Mouse (Mus musculus): ENCODE results near the gene Ift43. TPM values are rescaled to one million over a fixed set of nuclear protein-coding genes. Genes with fewer than 3 reads are reported as not detected.

Ift43 gene
- total and polyA plus RNA-seq, 3 experiments, result 0.42 to 1.9 TPM; not detected in 1

- Histone ChIP-seq H3K4me3 (ENCODE audit: control insufficient read depth in 1 of 2, insufficient read depth in 1 of 2, low read depth in 2 of 2, low read length in 2 of 2) (no peak overlapping the region), H3K36me3 (ENCODE audit: control insufficient read depth in 1 of 2, insufficient read depth in 2 of 2, low read length in 2 of 2) (0 out of 4 replicates have a peak, but pooled peaks cover 0 to 2% of the 10 kb centered on the region in 2 experiments), H3K27ac (ENCODE audit: control insufficient read depth, low read depth, low read length) (no peak overlapping the region), H3K9me3 (replicated peaks; ENCODE audit: insufficient read depth, low read length) (no peaks in the 10 kb centered on the region), H3K27me3 (ENCODE audit: control insufficient read depth in 1 of 2, insufficient read depth in 2 of 2, low read length in 2 of 2) (no peaks in the 10 kb centered on the region; a peak in 1 of 4 replicates), H3K79me2 (ENCODE audit: control insufficient read depth, insufficient read depth, low read length, poor library complexity) (no peaks in the 10 kb centered on the region; the same call in 1 of the 2 replicates), H3K4me1 (ENCODE audit: control insufficient read depth in 1 of 2, insufficient read depth in 2 of 2, low read length in 2 of 2) (no peaks in the 10 kb centered on the region), H3K9ac (ENCODE audit: control insufficient read depth, low read depth, low read length, poor library complexity, severe bottlenecking) (no peak overlapping the region)
- no peak for DNase-seq (ENCODE audit: low read depth, low spot score)
- TF ChIP-seq NELFE (IDR thresholded peaks at IDR 0.05; ENCODE audit: low read depth, low read length), result no peak
- no peak for TF ChIP-seq JUND (IDR thresholded peaks at IDR 0.05; ENCODE audit: low read depth, low read length)
- TF ChIP-seq TAL1 (IDR thresholded peaks at IDR 0.05; ENCODE audit: low read length), result no peak
- TF ChIP-seq MAZ (IDR thresholded peaks at IDR 0.05; ENCODE audit: low read depth, low read length), result no peak
- TF ChIP-seq BHLHE40 (IDR thresholded peaks at IDR 0.05; ENCODE audit: borderline replicate concordance, low read depth, low read length), result no peak
- TF ChIP-seq UBTF (IDR thresholded peaks at IDR 0.05; ENCODE audit: borderline replicate concordance, insufficient read depth, low read depth, low read length), result no peak
- no peak for TF ChIP-seq GABPA (IDR thresholded peaks at IDR 0.05; ENCODE audit: low read depth, low read length)
These were observed 5.0 kb upstream of the Ift43 start for GRCm38 (mm10) chr12:86077322-86077721.

- no peak overlapping the region for H3K27ac ChIP-seq (ENCODE audit: control insufficient read depth, low read depth, low read length)
- no peaks in the 10 kb centered on the region for H3K4me1 ChIP-seq (ENCODE audit: control insufficient read depth in 1 of 2, insufficient read depth in 2 of 2, low read length in 2 of 2)
- 0 out of 4 replicates have a peak, but pooled peaks cover 0 to 2% of the 10 kb centered on the region in 2 experiments for H3K36me3 ChIP-seq (ENCODE audit: control insufficient read depth in 1 of 2, insufficient read depth in 2 of 2, low read length in 2 of 2)
- no peaks in the 10 kb centered on the region; the same call in 1 of the 2 replicates for H3K79me2 ChIP-seq (ENCODE audit: control insufficient read depth, insufficient read depth, low read length, poor library complexity)
- no peak overlapping the region for H3K4me3 ChIP-seq (ENCODE audit: control insufficient read depth in 1 of 2, insufficient read depth in 1 of 2, low read depth in 2 of 2, low read length in 2 of 2)
- TF ChIP-seq TAL1 (IDR thresholded peaks at IDR 0.05; ENCODE audit: low read length) (no peak), BHLHE40 (IDR thresholded peaks at IDR 0.05; ENCODE audit: borderline replicate concordance, low read depth, low read length) (no peak), KAT2A (conservative IDR thresholded peaks at IDR 0.05; ENCODE audit: low read depth, low read length) (no peak), HCFC1 (IDR thresholded peaks at IDR 0.05; ENCODE audit: low read depth, low read length) (no peak), CHD2 (IDR thresholded peaks at IDR 0.05; ENCODE audit: low read length) (no peak), MXI1 (IDR thresholded peaks at IDR 0.05; ENCODE audit: low read depth, low read length) (no peak), ZC3H11A (IDR thresholded peaks at IDR 0.05; ENCODE audit: low read depth, low read length) (no peak), ELF1 (IDR thresholded peaks at IDR 0.05; ENCODE audit: low read depth, low read length) (no peak), CTCF (IDR thresholded peaks at IDR 0.05 in 2 of 3, conservative IDR thresholded peaks at IDR 0.05 in 1 of 3; ENCODE audit: control insufficient read depth in 1 of 3, insufficient read depth in 1 of 3, low read depth in 2 of 3, low read length in 3 of 3, poor library complexity in 1 of 3, severe bottlenecking in 1 of 3) (no peak), NRF1 (IDR thresholded peaks at IDR 0.05; ENCODE audit: insufficient read depth, low read depth, low read length, poor library complexity, severe bottlenecking) (no peak), E2F4 (IDR thresholded peaks at IDR 0.05; ENCODE audit: borderline replicate concordance, low read depth, low read length) (no peak), MYC (IDR thresholded peaks at IDR 0.05; ENCODE audit: low read depth, low read length) (no peak), UBTF (IDR thresholded peaks at IDR 0.05; ENCODE audit: borderline replicate concordance, insufficient read depth, low read depth, low read length) (no peak)
- H3K9me3 ChIP-seq (replicated peaks; ENCODE audit: insufficient read depth, low read length), result no peaks in the 10 kb centered on the region
- no peak overlapping the region for H3K9ac ChIP-seq (ENCODE audit: control insufficient read depth, low read depth, low read length, poor library complexity, severe bottlenecking)
- no peaks in the 10 kb centered on the region; a peak in 1 of 4 replicates for H3K27me3 ChIP-seq (ENCODE audit: control insufficient read depth in 1 of 2, insufficient read depth in 2 of 2, low read length in 2 of 2)
- peak; percentile 6 for DNase-seq (ENCODE audit: low read depth, low spot score)
These were observed 4.6 kb upstream of the Ift43 start for GRCm38 (mm10) chr12:86077736-86078135.

All from MEL (cell line).